Mouse (Mus musculus) activated CD4-positive, CD25-positive, alpha-beta regulatory T cell, adult 9 weeks (primary cell): ENCODE data around the gene D730048I06Rik. TPM values are rescaled to one million over a fixed set of nuclear protein-coding genes. Genes with fewer than 3 reads are reported as not detected.

Experiments
- polyA plus RNA-seq: library from polyadenylated mRNA; unstranded; fragments of 100-300 nt; shearing (Covaris generic); gene quantifications from one replicate; pipeline ENCODE4 v1.2.1, GENCODE M21; 2017

D730048I06Rik gene
- polyA plus RNA-seq: not detected

DNA sequence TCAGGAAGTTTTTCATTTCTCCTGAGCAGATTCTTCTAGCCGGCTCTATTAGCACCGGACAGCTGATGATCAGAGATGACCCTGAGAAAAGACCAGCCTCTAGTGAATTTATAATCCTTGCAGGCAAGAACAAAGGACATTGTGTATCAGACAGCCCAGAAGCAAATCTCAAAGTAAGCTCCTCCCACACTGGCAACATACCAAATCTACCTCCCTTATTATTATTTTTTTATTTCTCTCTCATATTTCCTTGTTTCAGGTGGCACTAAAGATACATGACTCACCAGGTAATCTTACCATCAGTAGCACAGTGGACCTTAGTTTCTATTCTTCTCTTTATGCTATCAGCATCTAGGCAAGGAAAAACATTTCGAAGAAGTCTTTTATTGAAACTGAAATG, at the start of gene D730048I06Rik, which contains the start of gene Gm27235:
TSS of gene D730048I06Rik (minus strand) at position 112 of the 400 bp plus-strand sequence.
TSS of gene Gm27235 (minus strand) at position 101 of the 400 bp plus-strand sequence.

GRCm38 (mm10) chr9:35778009-35778408, 11.9 kb downstream of the D730048I06Rik start, which contains the start of gene Gm17727:
TSS of gene Gm17727 (minus strand) at chr9:35778109.

GRCm38 (mm10) chr9:35740749-35741148, 49.2 kb downstream of the D730048I06Rik start, which contains the start of gene Gm17677:
TSS of gene Gm17677 (plus strand) at chr9:35741049.

Other genes with a start within 250 kb of the D730048I06Rik start
- gene Ddx25, start 231.6 kb downstream of the D730048I06Rik start, polyA plus RNA-seq: 0.09 TPM
- 42.1 TPM for gene Pus3, start 231.5 kb downstream of the D730048I06Rik start, polyA plus RNA-seq
- not detected for gene Pate2, start 219.8 kb downstream of the D730048I06Rik start, polyA plus RNA-seq
- 11.9 TPM for gene Hyls1, start 219.7 kb downstream of the D730048I06Rik start, polyA plus RNA-seq
- not detected for gene Pate4, start 178.2 kb downstream of the D730048I06Rik start, polyA plus RNA-seq
- not detected for gene Pate3, start 141.9 kb downstream of the D730048I06Rik start, polyA plus RNA-seq
- gene Pate1, start 102.7 kb downstream of the D730048I06Rik start, polyA plus RNA-seq: not detected
- gene Gm17677, start 49.1 kb downstream of the D730048I06Rik start, polyA plus RNA-seq: not detected
- not detected for gene Gm17727, start 12.0 kb downstream of the D730048I06Rik start, polyA plus RNA-seq
- not detected for gene Gm27235, start within 50 bp of the D730048I06Rik start, polyA plus RNA-seq
- gene 9230110F15Rik, start 54.0 kb upstream of the D730048I06Rik start, polyA plus RNA-seq: not detected
- gene 9230113P08Rik, start 118.3 kb upstream of the D730048I06Rik start, polyA plus RNA-seq: not detected